Mouse (Mus musculus) B cell, adult (primary cell): Measurements from ENCODE around the gene 3110040M04Rik. TPM values are rescaled to one million over a fixed set of nuclear protein-coding genes. Genes with fewer than 3 reads are reported as not detected.

ENCODE experiments used
- total RNA-seq: library from RNA; stranded (reverse); gene quantifications from 4 replicates; pipeline ENCODE4 v1.2.4, GENCODE M21; 2023; ENCODE audit not compliant: inconsistent age

3110040M04Rik gene
- not detected in 4 replicates for total RNA-seq

GRCm38 (mm10) chr1:151203818-151204217 lies at the start of gene 3110040M04Rik:
TSS of gene 3110040M04Rik (plus strand) at chr1:151204121.

GRCm38 (mm10) chr1:151182266-151182665 lies 21.7 kb upstream of the 3110040M04Rik start, which contains the start of gene Gm47985:
TSS of gene Gm47985 (plus strand) at chr1:151182537.

GRCm38 (mm10) chr1:151192075-151192474 lies 11.8 kb upstream of the 3110040M04Rik start, which contains the start of gene Gm8947:
TSS of gene Gm8947 (plus strand) at chr1:151192376.

GRCm38 (mm10) chr1:151198120-151198519 lies 5.8 kb upstream of the 3110040M04Rik start, which contains the start of gene Gm47995:
TSS of gene Gm47995 (plus strand) at chr1:151198448.

GRCm38 (mm10) chr1:151209824-151210355 lies 6.0 kb downstream of the 3110040M04Rik start, which contains the start of gene Gm47996:
TSS of gene Gm47996 (plus strand) at chr1:151210131.

Other genes starting within 250 kb of the 3110040M04Rik start
- not detected in 4 replicates for gene Hmcn1, start 210.7 kb upstream of the 3110040M04Rik start, total RNA-seq
- 0.32 TPM in 1 of 4 replicates, not detected in the others for gene Gm47985, start 21.6 kb upstream of the 3110040M04Rik start, total RNA-seq
- gene Gm8947, start 11.7 kb upstream of the 3110040M04Rik start, total RNA-seq: 0.29 to 0.30 TPM in 2 of 4 replicates, not detected in the others
- gene Gm47995, start 5.7 kb upstream of the 3110040M04Rik start, total RNA-seq: not detected in 4 replicates
- gene Gm47996, start 6.0 kb downstream of the 3110040M04Rik start, total RNA-seq: not detected in 4 replicates
- 324 to 363 TPM (median 350 TPM) in 4 replicates for gene Ivns1abp, start 140.4 kb downstream of the 3110040M04Rik start, total RNA-seq
- gene Swt1, start 224.3 kb downstream of the 3110040M04Rik start, total RNA-seq: 32.4 to 47.2 TPM (median 36.9 TPM) in 4 replicates
- 38.5 to 41.6 TPM (median 40.4 TPM) in 4 replicates for gene Trmt1l, start 224.4 kb downstream of the 3110040M04Rik start, total RNA-seq